Mouse (Mus musculus) C2C12 (cell line): ENCODE measurements at regions not wholly inside any gene's neighbourhood (a gene's known extent, or its start where the extent isn't known, plus 50 kb on each side); places are given as distances from the start of the nearest gene placed in this dataset.

Experiments used
- H3K27me3 ChIP-seq: one replicate; pipeline ENCODE4 v1.6.1; 2011; ENCODE audit not compliant: control insufficient read depth, insufficient read depth, insufficient read length
- H3K36me3 ChIP-seq: one replicate; pipeline ENCODE4 v1.6.1; 2011; ENCODE audit not compliant: control insufficient read depth, insufficient read depth
- H3K4me3 ChIP-seq: one replicate; pipeline ENCODE4 v1.5.1; 2011; ENCODE audit warnings: mild to moderate bottlenecking, control low read depth; ENCODE audit not compliant: poor library complexity, insufficient read depth, severe bottlenecking
- H3K79me2 ChIP-seq: one replicate; pipeline ENCODE4 v1.6.1; 2011; ENCODE audit not compliant: control insufficient read depth, insufficient read depth
- H3K79me3 ChIP-seq: one replicate; pipeline ENCODE4 v1.6.1; 2011; ENCODE audit warnings: low read depth, control low read depth
- H3ac ChIP-seq: one replicate; pipeline ENCODE3; 2011; ENCODE audit warnings: low read depth; ENCODE audit not compliant: control insufficient read depth, insufficient read length
- CEBPB ChIP-seq: IDR thresholded peaks from one replicate; pipeline ENCODE4 v1.6.1; 2011; ENCODE audit warnings: low read depth, mild to moderate bottlenecking, control low read depth, moderate library complexity
- CTCF ChIP-seq: IDR thresholded peaks from one replicate; pipeline ENCODE4 v1.5.1; 2011; ENCODE audit not compliant: control insufficient read depth, insufficient read depth, insufficient read length
- FOSL1 ChIP-seq: IDR thresholded peaks from one replicate; pipeline ENCODE4 v1.8.0; 2011; ENCODE audit warnings: mild to moderate bottlenecking, low read length; ENCODE audit not compliant: poor library complexity, insufficient read depth, severe bottlenecking
- MAX ChIP-seq: IDR thresholded peaks from one replicate; pipeline ENCODE4 v1.6.1; 2011; ENCODE audit warnings: mild to moderate bottlenecking, control low read depth
- MYOD1 ChIP-seq: IDR thresholded peaks from one replicate; pipeline ENCODE4 v1.6.1; 2011; ENCODE audit warnings: low read depth; ENCODE audit not compliant: control insufficient read depth, insufficient read length
- MYOG ChIP-seq: IDR thresholded peaks from one replicate; pipeline ENCODE4 v1.6.1; 2011; ENCODE audit not compliant: control insufficient read depth, insufficient read length; ENCODE audit errors: extremely low read depth
- USF1 ChIP-seq: IDR thresholded peaks from one replicate; pipeline ENCODE4 v1.6.1; 2011; ENCODE audit warnings: low read depth, mild to moderate bottlenecking, control low read depth, moderate library complexity

DNA sequence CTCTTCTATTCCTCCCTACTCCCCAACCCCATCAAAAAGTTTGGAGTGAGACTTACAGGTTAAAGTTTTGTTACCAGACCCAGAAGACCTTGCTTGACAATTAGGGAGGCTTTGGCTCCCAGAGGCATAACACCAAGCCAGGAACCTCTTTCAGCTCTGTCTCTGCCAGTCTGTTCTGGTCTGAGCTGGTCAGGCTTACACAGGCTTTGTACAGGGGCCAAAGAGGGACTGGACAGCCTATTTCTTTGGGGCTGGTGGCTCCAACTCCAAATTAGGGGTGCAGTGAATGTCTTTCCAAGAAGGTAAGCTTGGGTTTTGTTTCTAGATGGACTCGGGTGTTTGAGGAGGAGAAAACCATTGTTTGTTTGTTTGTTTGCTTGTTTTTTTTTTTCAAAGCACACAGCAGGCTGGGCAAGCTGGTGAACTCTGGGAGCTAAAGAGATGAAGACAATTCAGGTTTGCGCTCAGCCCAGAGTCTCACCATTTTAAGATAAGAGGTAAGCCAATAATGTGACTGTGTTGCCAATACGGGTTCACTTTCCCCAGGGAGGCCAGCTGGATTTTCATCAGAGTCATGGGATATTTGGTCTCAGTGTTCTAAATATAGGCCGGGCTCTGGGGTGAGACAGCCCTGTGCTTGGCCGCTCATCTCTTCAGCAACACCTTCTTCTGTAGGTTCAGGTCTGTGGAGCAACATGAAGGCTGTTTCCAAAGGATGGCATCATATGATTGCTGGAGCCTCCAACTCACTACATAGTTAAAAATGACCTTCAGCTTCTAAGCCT is 62.2 kb upstream of the Igfbp5 start:
- H3K27me3 ChIP-seq, result no peaks in the 10 kb centered on the region
- TF ChIP-seq CEBPB, result no peak
- no peak for TF ChIP-seq FOSL1
- no peak for TF ChIP-seq MAX
- no peak for TF ChIP-seq MYOG
- TF ChIP-seq USF1, result no peak
- no peak for TF ChIP-seq MYOD1
- TF ChIP-seq CTCF, result no peak
- no peak overlapping the region for H3ac ChIP-seq
- no peaks in the 10 kb centered on the region for H3K79me3 ChIP-seq
- H3K79me2 ChIP-seq, result no peaks in the 10 kb centered on the region
- no peaks in the 10 kb centered on the region for H3K36me3 ChIP-seq
- H3K4me3 ChIP-seq, result no peak overlapping the region

DNA sequence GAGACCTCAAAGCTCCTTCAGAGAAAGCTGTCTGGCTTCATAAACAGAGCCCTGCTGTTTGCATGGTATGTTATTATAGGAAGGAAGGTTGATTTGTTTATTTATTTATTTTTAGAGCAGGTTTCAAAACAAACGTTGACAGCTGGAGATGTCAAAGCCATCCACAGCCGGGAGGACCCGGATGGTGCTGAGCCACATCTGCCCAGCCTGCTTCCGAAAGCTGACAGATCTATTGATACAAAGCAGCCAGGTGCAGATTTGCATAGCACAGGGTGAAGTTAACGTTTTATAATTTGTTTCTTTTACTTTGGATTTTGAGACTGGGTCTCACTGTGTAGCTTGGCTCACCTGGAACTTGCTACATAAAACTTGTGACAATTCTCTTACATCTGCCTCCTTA is 61.5 kb upstream of the Igfbp5 start:
- Histone ChIP-seq H3ac (no peak overlapping the region), H3K27me3 (no peaks in the 10 kb centered on the region), H3K79me2 (no peaks in the 10 kb centered on the region), H3K36me3 (no peaks in the 10 kb centered on the region), H3K79me3 (no peaks in the 10 kb centered on the region), H3K4me3 (no peak overlapping the region)
- no peak for TF ChIP-seq USF1
- TF ChIP-seq MYOG, result no peak
- no peak for TF ChIP-seq FOSL1
- no peak for TF ChIP-seq MAX
- no peak for TF ChIP-seq MYOD1
- no peak for TF ChIP-seq CTCF
- TF ChIP-seq CEBPB, result no peak

DNA sequence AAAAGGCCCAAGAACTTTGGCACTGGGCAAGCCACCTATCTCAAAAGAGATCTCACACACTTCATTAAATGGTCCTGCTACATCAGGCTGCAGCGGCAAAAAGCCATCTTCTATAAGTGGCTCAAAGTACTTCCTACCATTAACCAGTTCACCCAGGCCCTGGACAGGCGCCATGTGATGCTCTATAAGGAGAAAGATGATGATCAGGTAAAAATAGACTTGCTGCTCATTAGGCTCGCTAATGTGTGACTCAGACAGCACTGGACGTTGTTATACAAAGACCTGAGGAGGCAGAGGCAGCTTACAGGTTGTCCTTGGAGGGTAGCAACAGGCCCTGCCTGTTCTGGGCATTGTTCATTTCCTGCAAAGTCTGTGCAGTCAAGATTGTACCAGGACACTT is 60.4 kb upstream of the Igfbp5 start:
- TF ChIP-seq MAX (no peak), MYOD1 (no peak), FOSL1 (no peak), USF1 (no peak), CTCF (no peak), CEBPB (no peak), MYOG (no peak)
- no peaks in the 10 kb centered on the region for H3K79me3 ChIP-seq
- no peaks in the 10 kb centered on the region for H3K27me3 ChIP-seq
- H3ac ChIP-seq, result no peak overlapping the region
- no peak overlapping the region for H3K4me3 ChIP-seq
- no peaks in the 10 kb centered on the region for H3K36me3 ChIP-seq
- H3K79me2 ChIP-seq, result no peaks in the 10 kb centered on the region

- no peaks in the 10 kb centered on the region for H3K79me2 ChIP-seq
- H3K4me3 ChIP-seq, result no peak overlapping the region
- no peak for TF ChIP-seq MYOD1
- no peak for TF ChIP-seq CTCF
- TF ChIP-seq MAX, result no peak
- TF ChIP-seq MYOG, result no peak
- TF ChIP-seq USF1, result no peak
- TF ChIP-seq CEBPB, result no peak
- no peak for TF ChIP-seq FOSL1
- H3K27me3 ChIP-seq, result no peaks in the 10 kb centered on the region
- no peaks in the 10 kb centered on the region for H3K36me3 ChIP-seq
- no peaks in the 10 kb centered on the region for H3K79me3 ChIP-seq
- no peak overlapping the region for H3ac ChIP-seq
These were observed 55.1 kb upstream of the Igfbp5 start for GRCm38 (mm10) chr1:72929774-72930173.
